Mouse (Mus musculus): Measurements from ENCODE around the gene Ctnna3. TPM values are rescaled to one million over a fixed set of nuclear protein-coding genes. Genes with fewer than 3 reads are reported as not detected.

Gene Ctnna3
- polyA plus RNA-seq, 1 experiment = 0.01 TPM

- no peaks in the 10 kb centered on the region for H3K79me2 ChIP-seq (ENCODE audit: control insufficient read depth, insufficient read depth)
- no peaks in the 10 kb centered on the region for H3K79me3 ChIP-seq (ENCODE audit: low read depth)
- H3ac ChIP-seq (ENCODE audit: control insufficient read depth, insufficient read length, low read depth) = no peak overlapping the region
- no peak overlapping the region for H3K4me3 ChIP-seq (ENCODE audit: insufficient read depth, poor library complexity, severe bottlenecking)
- no peaks in the 10 kb centered on the region for H3K27me3 ChIP-seq (ENCODE audit: control insufficient read depth, insufficient read depth, insufficient read length)
- H3K36me3 ChIP-seq (ENCODE audit: control insufficient read depth, insufficient read depth) = no peaks in the 10 kb centered on the region
- TF ChIP-seq CEBPB (IDR thresholded peaks at IDR 0.05; ENCODE audit: low read depth) (no peak), MYOD1 (IDR thresholded peaks at IDR 0.05; ENCODE audit: control insufficient read depth, insufficient read length, low read depth) (no peak), FOSL1 (IDR thresholded peaks at IDR 0.05; ENCODE audit: insufficient read depth, low read length, poor library complexity, severe bottlenecking) (no peak), MAX (IDR thresholded peaks at IDR 0.05) (no peak), USF1 (IDR thresholded peaks at IDR 0.05; ENCODE audit: low read depth) (no peak), CTCF (IDR thresholded peaks at IDR 0.05; ENCODE audit: control insufficient read depth, insufficient read depth, insufficient read length) (no peak), MYOG (IDR thresholded peaks at IDR 0.05; ENCODE audit: control insufficient read depth, extremely low read depth, insufficient read length) (no peak)
Measured at GRCm38 (mm10) chr10:63386991-63387390, 42.9 kb upstream of the Ctnna3 start.

GRCm38 (mm10) chr10:63388948-63389347 is 41.0 kb upstream of the Ctnna3 start:
- Histone ChIP-seq H3K27me3 (ENCODE audit: control insufficient read depth, insufficient read depth, insufficient read length) (no peaks in the 10 kb centered on the region), H3K79me3 (ENCODE audit: low read depth) (no peaks in the 10 kb centered on the region), H3K4me3 (ENCODE audit: insufficient read depth, poor library complexity, severe bottlenecking) (no peak overlapping the region), H3ac (ENCODE audit: control insufficient read depth, insufficient read length, low read depth) (no peak overlapping the region), H3K79me2 (ENCODE audit: control insufficient read depth, insufficient read depth) (no peaks in the 10 kb centered on the region), H3K36me3 (ENCODE audit: control insufficient read depth, insufficient read depth) (no peaks in the 10 kb centered on the region)
- TF ChIP-seq USF1 (IDR thresholded peaks at IDR 0.05; ENCODE audit: low read depth) (no peak), FOSL1 (IDR thresholded peaks at IDR 0.05; ENCODE audit: insufficient read depth, low read length, poor library complexity, severe bottlenecking) (no peak), MYOG (IDR thresholded peaks at IDR 0.05; ENCODE audit: control insufficient read depth, extremely low read depth, insufficient read length) (no peak), MAX (IDR thresholded peaks at IDR 0.05) (no peak), CTCF (IDR thresholded peaks at IDR 0.05; ENCODE audit: control insufficient read depth, insufficient read depth, insufficient read length) (no peak), MYOD1 (IDR thresholded peaks at IDR 0.05; ENCODE audit: control insufficient read depth, insufficient read length, low read depth) (no peak), CEBPB (IDR thresholded peaks at IDR 0.05; ENCODE audit: low read depth) (no peak)

GRCm38 (mm10) chr10:63396963-63397362 is 32.9 kb upstream of the Ctnna3 start:
- H3K36me3 ChIP-seq (ENCODE audit: control insufficient read depth, insufficient read depth) = no peaks in the 10 kb centered on the region
- H3K27me3 ChIP-seq (ENCODE audit: control insufficient read depth, insufficient read depth, insufficient read length) = no peaks in the 10 kb centered on the region
- no peaks in the 10 kb centered on the region for H3K79me3 ChIP-seq (ENCODE audit: low read depth)
- H3ac ChIP-seq (ENCODE audit: control insufficient read depth, insufficient read length, low read depth) = no peak overlapping the region
- no peak for TF ChIP-seq CTCF (IDR thresholded peaks at IDR 0.05; ENCODE audit: control insufficient read depth, insufficient read depth, insufficient read length)
- TF ChIP-seq FOSL1 (IDR thresholded peaks at IDR 0.05; ENCODE audit: insufficient read depth, low read length, poor library complexity, severe bottlenecking) = no peak
- TF ChIP-seq MYOG (IDR thresholded peaks at IDR 0.05; ENCODE audit: control insufficient read depth, extremely low read depth, insufficient read length) = no peak
- no peak for TF ChIP-seq USF1 (IDR thresholded peaks at IDR 0.05; ENCODE audit: low read depth)
- no peak for TF ChIP-seq MYOD1 (IDR thresholded peaks at IDR 0.05; ENCODE audit: control insufficient read depth, insufficient read length, low read depth)
- TF ChIP-seq MAX (IDR thresholded peaks at IDR 0.05) = no peak
- TF ChIP-seq CEBPB (IDR thresholded peaks at IDR 0.05; ENCODE audit: low read depth) = no peak
- no peak overlapping the region for H3K4me3 ChIP-seq (ENCODE audit: insufficient read depth, poor library complexity, severe bottlenecking)
- no peaks in the 10 kb centered on the region for H3K79me2 ChIP-seq (ENCODE audit: control insufficient read depth, insufficient read depth)

- Histone ChIP-seq H3ac (ENCODE audit: control insufficient read depth, insufficient read length, low read depth) (no peak overlapping the region), H3K79me3 (ENCODE audit: low read depth) (no peaks in the 10 kb centered on the region), H3K79me2 (ENCODE audit: control insufficient read depth, insufficient read depth) (no peaks in the 10 kb centered on the region), H3K4me3 (ENCODE audit: insufficient read depth, poor library complexity, severe bottlenecking) (no peak overlapping the region), H3K27me3 (ENCODE audit: control insufficient read depth, insufficient read depth, insufficient read length) (no peaks in the 10 kb centered on the region), H3K36me3 (ENCODE audit: control insufficient read depth, insufficient read depth) (no peaks in the 10 kb centered on the region)
- TF ChIP-seq MAX (IDR thresholded peaks at IDR 0.05) (no peak), FOSL1 (IDR thresholded peaks at IDR 0.05; ENCODE audit: insufficient read depth, low read length, poor library complexity, severe bottlenecking) (no peak), MYOD1 (IDR thresholded peaks at IDR 0.05; ENCODE audit: control insufficient read depth, insufficient read length, low read depth) (no peak), MYOG (IDR thresholded peaks at IDR 0.05; ENCODE audit: control insufficient read depth, extremely low read depth, insufficient read length) (no peak), USF1 (IDR thresholded peaks at IDR 0.05; ENCODE audit: low read depth) (no peak), CEBPB (IDR thresholded peaks at IDR 0.05; ENCODE audit: low read depth) (no peak), CTCF (IDR thresholded peaks at IDR 0.05; ENCODE audit: control insufficient read depth, insufficient read depth, insufficient read length) (no peak)
Measured at GRCm38 (mm10) chr10:63402731-63403504, 27.0 kb upstream of the Ctnna3 start.

GRCm38 (mm10) chr10:63403636-63404035 is 26.3 kb upstream of the Ctnna3 start:
- H3ac ChIP-seq (ENCODE audit: control insufficient read depth, insufficient read length, low read depth) = no peak overlapping the region
- no peaks in the 10 kb centered on the region for H3K79me2 ChIP-seq (ENCODE audit: control insufficient read depth, insufficient read depth)
- H3K4me3 ChIP-seq (ENCODE audit: insufficient read depth, poor library complexity, severe bottlenecking) = no peak overlapping the region
- TF ChIP-seq MYOD1 (IDR thresholded peaks at IDR 0.05; ENCODE audit: control insufficient read depth, insufficient read length, low read depth) (no peak), MYOG (IDR thresholded peaks at IDR 0.05; ENCODE audit: control insufficient read depth, extremely low read depth, insufficient read length) (no peak), CTCF (IDR thresholded peaks at IDR 0.05; ENCODE audit: control insufficient read depth, insufficient read depth, insufficient read length) (no peak), USF1 (IDR thresholded peaks at IDR 0.05; ENCODE audit: low read depth) (no peak), FOSL1 (IDR thresholded peaks at IDR 0.05; ENCODE audit: insufficient read depth, low read length, poor library complexity, severe bottlenecking) (no peak), MAX (IDR thresholded peaks at IDR 0.05) (no peak), CEBPB (IDR thresholded peaks at IDR 0.05; ENCODE audit: low read depth) (no peak)
- H3K36me3 ChIP-seq (ENCODE audit: control insufficient read depth, insufficient read depth) = no peaks in the 10 kb centered on the region
- no peaks in the 10 kb centered on the region for H3K79me3 ChIP-seq (ENCODE audit: low read depth)
- no peaks in the 10 kb centered on the region for H3K27me3 ChIP-seq (ENCODE audit: control insufficient read depth, insufficient read depth, insufficient read length)
